Mouse (Mus musculus): ENCODE measurements at regions not wholly inside any gene's neighbourhood (a gene's known extent, or its start where the extent isn't known, plus 50 kb on each side); places are given as distances from the start of the nearest gene placed in this dataset.

DNA sequence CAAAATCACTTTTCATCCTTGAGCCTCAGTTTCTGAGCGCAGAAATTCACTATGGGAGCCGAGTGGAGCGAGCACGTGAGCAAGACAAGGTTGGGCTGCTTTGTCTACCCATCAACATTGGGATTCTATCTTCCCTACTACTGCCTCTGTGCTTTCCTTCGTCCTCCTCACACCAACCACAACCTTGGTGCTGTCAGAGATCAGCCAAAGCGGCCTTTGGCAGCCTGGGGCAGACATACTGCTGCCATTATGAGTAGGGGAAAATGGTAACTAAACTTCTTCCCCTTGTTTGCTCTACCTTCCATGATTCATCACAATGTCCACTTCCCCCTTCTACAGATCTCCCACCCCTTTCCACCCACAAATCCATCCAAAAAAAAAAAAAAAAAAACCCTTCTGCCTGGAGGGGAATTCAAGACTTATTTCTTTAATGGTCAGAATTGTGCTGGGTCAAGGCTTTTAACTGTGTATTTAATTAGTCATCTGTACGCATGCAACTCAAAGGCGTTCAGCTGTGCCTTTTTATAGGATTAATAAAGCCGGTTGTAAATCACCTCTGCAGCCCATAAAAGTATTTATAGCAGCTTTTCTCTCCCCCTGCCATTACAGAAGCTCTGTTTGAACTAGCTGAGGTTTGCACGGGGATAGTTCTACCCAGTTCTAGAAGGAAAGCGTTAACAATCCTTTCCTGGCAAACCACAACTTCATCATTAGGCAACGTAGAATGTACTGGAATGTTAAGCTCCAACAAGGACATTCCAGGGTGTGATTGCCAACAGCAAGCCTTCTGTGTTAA lies 340.4 kb downstream of the Pik3r1 start:
- DNase-seq, result peak; percentile 17 to 48

DNA sequence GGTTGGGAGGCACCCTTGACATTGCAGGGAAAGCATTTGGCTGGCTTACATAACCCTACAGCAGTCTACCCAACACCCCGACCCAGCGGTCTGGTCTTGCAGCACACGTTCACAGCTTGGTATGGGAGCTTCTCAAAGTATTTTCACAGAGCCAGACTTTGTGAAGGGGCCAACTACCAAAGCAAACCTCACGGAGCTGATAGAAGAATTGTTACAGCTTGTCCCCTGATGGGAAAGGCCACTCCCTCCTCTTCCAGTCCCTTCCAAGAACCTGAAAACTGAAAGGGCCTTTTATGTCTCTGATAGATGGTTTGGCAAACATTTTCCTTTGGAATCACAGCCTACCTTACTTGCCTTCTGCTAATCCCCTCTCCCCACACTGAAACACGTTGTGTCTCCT lies 341.6 kb downstream of the Pik3r1 start:
- no peak for DNase-seq

DNA sequence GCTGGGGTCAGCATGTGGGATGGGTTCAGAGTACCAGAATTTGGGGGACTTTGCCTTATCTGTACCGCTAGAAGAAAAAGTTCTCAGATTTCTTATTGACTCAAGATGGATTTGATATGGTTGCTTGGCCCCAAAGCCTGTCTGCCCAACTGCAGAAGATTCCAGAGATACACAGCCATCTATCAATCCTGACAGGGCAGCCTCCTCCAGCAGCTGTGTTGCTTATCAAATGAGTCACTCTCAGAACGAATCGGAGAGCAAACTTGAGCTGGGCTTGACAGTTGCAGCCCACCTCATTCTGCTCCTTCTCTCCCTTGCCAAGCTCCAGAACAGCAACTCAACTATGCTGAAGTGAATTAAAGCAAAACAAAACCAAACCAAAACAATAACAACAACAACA lies 345.9 kb downstream of the Pik3r1 start:
- peak; percentile 24 to 54 for DNase-seq

- no peak for DNase-seq
Measured at GRCm38 (mm10) chr13:101419457-101420025, 348.5 kb downstream of the Pik3r1 start.

DNA sequence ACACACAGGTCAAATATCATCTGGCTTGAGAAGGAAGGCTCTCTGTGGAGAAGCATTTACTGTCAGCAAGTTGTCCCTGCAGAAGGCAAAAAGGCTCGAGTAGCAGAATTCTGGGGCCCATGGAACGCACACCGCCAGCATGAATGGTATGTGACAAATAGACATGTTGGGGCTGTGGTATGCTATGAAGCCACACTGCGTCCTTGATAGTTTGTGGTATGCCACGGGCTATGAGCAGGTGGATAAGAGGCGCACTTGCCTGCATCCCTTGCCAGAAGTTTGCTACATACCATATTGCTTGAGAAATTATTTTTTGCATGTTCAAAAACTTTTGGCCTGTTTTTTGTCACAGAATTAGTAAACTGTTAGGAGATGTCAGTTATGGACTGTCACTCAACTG lies 349.7 kb downstream of the Pik3r1 start:
- no peak for DNase-seq

DNA sequence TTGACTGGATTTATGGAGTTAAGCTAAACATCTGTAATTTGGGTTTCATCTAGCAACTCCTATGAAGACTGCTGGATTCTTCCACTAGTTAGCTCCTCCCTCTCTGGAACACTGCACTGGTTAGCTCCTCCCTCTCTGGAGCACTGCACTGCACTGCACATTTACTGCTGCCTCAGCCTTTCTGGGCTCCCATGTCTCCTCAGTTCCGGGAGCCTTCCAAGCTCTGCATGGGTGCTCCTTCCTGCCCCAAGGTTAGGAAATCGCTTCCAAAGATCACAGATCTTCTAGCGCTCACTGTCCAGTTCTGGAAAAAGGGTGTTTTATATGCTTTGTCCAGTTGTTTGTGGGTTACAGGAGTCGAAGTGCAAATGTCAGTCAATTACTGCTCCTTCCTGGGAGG lies 359.1 kb downstream of the Pik3r1 start:
- no peak for DNase-seq

- no peak for DNase-seq
Measured at GRCm38 (mm10) chr13:101407633-101408032, 360.4 kb downstream of the Pik3r1 start.

DNA sequence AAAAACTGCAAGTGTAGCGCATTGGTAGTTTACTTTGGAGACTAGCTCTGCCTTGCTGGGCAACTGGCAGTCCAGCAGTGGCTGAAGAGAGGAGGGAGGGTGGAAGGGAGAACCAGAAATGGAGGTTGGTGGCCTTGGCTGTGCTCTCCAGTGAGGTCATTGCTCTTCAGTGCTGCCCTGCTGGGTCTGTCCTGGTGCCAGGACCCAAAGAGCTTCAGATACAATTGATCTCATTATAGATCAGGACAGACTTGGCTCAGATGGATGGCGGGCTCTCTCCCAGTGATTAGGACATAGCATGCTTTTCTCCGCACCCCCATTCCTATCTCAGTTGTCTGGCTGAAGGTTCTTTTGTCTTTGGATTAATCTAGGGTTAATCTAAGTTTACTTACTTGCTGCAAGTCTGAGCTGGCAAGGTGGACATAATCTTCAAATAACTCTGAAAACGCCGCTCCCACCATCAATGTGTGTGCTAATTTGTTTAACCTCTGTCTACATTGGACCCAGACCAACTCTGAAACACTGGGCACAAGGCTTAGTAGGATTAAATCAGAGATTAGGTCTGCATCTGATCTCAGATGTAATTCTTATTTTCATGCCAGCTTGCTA lies 394.3 kb downstream of the Pik3r1 start:
- peak; percentile 14 to 18 for DNase-seq

DNA sequence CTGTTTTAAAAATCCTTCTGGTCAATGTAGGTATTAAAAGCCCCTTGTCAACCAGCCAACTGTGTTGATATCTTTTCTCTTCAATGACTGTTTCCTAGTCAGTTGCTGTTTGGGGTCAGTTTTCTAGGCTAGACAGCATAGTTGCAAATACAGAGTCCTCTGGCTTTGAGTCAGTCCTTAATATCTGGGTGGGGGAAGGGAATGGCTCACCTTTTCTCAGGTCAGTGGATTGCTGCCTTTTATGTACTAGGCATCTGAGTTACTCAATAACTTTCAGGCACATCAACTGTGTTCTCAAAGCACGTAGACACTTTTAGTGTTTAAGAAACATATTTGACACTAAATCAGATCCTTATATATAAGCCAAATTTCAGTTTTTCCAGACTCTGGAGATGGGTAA lies 396.1 kb downstream of the Pik3r1 start:
- DNase-seq, result no peak

DNA sequence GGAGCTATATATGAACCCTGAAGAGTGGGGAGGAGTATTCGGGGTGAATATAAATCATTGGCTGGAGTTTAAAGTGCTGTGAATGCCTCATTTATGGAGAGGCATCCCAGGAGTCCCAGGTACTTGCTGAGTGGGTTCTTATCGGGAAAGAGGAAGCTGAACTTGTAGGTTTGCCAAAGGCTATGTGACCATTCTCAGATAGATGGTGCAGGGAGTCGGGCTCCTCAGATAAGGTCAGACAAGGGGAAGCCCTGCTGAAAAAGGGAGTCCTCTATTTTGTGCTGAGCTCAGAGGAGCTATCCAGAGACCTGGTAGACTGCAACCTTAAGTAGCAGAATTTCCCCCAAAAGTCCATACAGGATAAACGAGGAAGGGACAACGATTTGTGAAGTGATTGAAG lies 399.8 kb downstream of the Pik3r1 start:
- no peak for DNase-seq

DNA sequence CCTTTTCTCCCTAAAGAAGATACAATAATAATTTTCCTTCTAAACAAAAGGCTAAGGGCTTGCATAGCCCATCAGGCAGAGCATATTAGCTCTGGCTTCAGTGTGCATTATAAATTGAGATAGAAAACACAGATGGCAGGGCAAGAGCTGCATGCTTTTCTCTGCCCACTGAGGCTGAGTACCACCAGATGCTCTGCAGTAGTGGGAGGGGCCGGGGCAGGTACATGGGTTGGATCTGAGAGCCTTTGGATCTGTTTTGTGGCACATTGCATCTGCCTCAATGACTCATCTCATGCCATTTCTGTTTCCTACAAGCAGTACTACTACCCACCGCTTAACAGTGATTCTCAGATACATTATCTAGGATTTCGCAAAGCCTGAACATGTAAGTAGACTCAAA lies 412.7 kb downstream of the Pik3r1 start:
- DNase-seq, result no peak

- DNase-seq, result no peak
Measured at GRCm38 (mm10) chr13:101351123-101351522, 416.9 kb downstream of the Pik3r1 start.

DNA sequence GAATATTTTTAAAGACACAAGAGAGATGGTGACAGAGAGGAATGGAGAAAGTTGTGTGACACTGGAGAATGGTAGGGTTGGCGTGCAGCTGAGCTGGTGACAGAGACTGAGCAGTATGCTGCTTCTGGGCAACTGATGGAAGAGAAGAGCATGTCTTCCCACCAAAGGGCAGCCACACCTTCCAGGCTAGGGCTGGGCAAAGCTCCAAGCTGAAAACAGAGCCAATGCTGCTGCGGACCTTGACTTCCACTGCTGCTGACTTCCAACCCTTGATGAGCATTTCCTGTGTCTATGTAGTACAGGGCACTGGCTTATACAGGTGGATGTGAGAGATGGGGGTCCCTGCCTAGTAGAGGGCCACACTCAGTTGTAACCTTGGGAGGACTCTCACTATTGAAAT lies 418.7 kb downstream of the Pik3r1 start:
- DNase-seq, result peak; percentile 42 to 59

DNA sequence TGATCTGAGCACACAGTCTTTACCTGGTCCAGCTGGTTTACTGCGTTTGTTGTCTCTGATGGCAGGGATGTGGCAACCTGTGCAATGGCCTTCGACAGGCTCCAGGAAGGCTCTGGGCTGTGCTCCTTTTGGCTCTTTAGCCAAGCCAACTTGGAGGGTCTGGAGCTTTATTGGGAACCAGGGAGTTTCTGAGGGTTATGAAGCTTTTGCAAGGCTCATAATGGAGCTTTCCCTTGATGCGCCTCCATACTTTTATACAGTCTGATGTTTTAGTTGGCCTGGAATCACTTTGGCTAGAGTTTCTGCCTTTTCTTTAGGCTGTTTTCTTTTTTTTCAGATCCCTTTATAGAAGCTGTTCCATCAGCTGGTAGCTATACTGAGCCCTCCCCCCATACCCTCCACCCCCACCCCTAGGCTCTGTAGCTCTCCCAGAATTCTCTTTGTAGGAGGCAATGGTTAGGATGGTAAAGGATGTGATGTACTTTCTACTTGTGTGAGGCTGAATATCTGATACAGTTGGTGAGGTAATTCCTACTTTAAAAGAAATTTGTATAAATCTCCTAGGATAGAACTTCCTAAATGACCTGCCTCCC lies 429.6 kb downstream of the Pik3r1 start:
- no peak for DNase-seq

- DNase-seq, result no peak
Measured at GRCm38 (mm10) chr13:101318621-101319020, 449.4 kb downstream of the Pik3r1 start.

DNA sequence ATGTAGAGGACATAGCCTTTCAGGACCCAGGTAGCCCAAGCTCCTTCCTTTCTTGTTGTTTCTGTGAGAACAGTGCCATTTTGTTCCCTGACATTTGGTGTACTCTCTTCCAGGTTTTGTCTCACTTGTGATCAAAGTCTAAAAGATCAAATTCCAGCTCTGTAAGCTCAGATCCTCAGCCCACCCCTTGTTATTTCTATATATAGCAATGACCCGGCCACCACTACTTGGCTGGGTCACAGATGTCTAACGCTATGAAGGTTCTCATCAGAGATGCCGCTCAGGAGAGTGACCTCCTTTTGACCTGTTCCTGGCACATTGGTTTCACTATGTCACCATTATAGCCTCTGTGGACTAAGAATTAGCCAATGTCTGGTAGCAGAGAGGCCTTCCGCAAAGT lies 451.7 kb downstream of the Pik3r1 start:
- DNase-seq, result peak in 1 of 2 experiments; percentile 3

GRCm38 (mm10) chr13:101314040-101314439 lies 454.0 kb downstream of the Pik3r1 start:
- DNase-seq, result no peak

- peak; percentile 47 to 58 for DNase-seq
Measured at GRCm38 (mm10) chr13:101311634-101312314, 456.2 kb downstream of the Pik3r1 start.

- DNase-seq, result no peak
Measured at GRCm38 (mm10) chr13:101308724-101309123, 459.3 kb downstream of the Pik3r1 start.

DNA sequence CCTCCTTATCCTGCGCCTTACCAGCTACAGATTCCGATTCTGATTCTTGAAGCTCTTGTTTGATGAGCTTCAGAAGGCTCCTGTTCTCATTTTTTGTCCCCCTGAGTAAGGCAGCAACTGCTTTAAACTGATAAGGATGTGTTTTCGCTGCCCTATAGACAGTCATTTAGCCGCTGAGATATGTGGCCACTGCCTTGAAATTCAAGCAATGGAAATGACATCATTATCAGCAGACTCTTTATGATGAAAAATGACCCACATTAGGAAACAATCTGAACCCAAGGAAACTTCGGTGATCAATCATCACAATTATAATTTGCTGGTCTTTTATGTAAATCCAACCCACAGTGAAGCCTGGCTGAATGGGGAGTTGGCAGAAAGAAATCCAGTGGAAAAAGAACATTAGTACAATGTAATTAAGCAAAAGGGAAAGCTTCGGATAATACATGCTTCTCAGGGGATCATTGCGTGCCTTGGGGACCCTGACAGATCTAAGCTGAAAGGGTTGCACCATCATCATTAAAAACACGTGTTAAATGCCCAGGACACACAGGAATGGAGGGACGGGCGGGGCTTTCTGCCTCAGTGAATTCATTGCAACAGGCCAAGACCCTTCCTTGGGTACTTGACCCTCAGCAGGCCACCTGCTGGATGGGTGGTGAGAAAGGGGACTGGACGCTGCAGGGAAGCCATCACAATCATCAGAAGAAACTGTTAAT lies 462.2 kb downstream of the Pik3r1 start:
- no peak for DNase-seq

DNA sequence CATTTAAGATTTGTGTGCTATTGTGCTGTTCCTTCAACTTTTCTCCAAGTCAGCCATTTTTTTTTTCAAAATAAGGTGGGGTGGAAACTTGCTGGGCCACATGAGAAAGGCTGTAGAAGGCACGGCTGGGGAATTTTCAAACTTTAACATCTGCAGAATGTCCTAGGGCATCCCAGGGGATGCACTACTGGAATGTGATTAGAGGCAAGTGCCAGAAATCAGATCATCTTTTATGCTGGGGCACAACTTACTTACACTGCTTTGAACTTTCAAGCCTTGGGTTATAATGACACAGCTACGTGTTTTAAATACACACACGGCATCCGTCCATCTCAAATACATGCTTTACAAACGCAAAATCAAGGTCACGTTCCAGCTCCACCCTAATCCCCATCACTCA lies 463.0 kb downstream of the Pik3r1 start:
- no peak for DNase-seq

- DNase-seq, result no peak
Measured at GRCm38 (mm10) chr13:101301361-101301760, 466.7 kb downstream of the Pik3r1 start.

Measured in adrenal gland, postnatal 36 days (tissue).